Mouse (Mus musculus): ENCODE results near the gene Fkbp5. TPM values are rescaled to one million over a fixed set of nuclear protein-coding genes. Genes with fewer than 3 reads are reported as not detected.

Gene Fkbp5
- polyA plus RNA-seq, 1 experiment from 2014 or later = 32.6 TPM

GRCm38 (mm10) chr17:28511616-28512541 is 5.4 kb downstream of the Fkbp5 start:
- 29% methylated on average over 9 of the region's 9 CpGs for WGBS
- Histone ChIP-seq H3K4me1 (peaks cover 31% of the 10 kb centered on the region), H3K9me3 (replicated peaks) (no peaks in the 10 kb centered on the region), H3K4me3 (no peak overlapping the region), H3K4me2 (replicated peaks) (peak overlapping the region; percentile 44; the same call in 1 of the 2 replicates), H3K27me3 (peaks cover 22% of the 10 kb centered on the region), H3K27ac (no peak overlapping the region), H3K9ac (no peak overlapping the region), H3K36me3 (no peaks in the 10 kb centered on the region)
- ATAC-seq (ENCODE audit: low FRiP score) = no peak

- H3K4me2 ChIP-seq (replicated peaks) = peak overlapping the region; percentile 44
- H3K27ac ChIP-seq = no peak overlapping the region
- no peak for ATAC-seq (ENCODE audit: low FRiP score)
- 6% methylated on average over 27 of the region's 28 CpGs for WGBS
- no peak overlapping the region for H3K4me3 ChIP-seq
- peaks cover 15% of the 10 kb centered on the region for H3K27me3 ChIP-seq
- no peaks in the 10 kb centered on the region for H3K36me3 ChIP-seq
- H3K9me3 ChIP-seq (replicated peaks) = no peaks in the 10 kb centered on the region
- peaks cover 29% of the 10 kb centered on the region for H3K4me1 ChIP-seq
- H3K9ac ChIP-seq = peak overlapping the region; percentile 49; the same call in 1 of the 2 replicates
Observed at GRCm38 (mm10) chr17:28510445-28511342, 6.6 kb downstream of the Fkbp5 start.

- no peaks in the 10 kb centered on the region for H3K36me3 ChIP-seq
- 24% methylated on average over 5 of the region's 5 CpGs for WGBS
- H3K9ac ChIP-seq = no peak overlapping the region
- H3K4me3 ChIP-seq = no peak overlapping the region
- peaks cover 19% of the 10 kb centered on the region for H3K4me1 ChIP-seq
- H3K27ac ChIP-seq = no peak overlapping the region
- no peak overlapping the region for H3K4me2 ChIP-seq (replicated peaks)
- no peaks in the 10 kb centered on the region for H3K9me3 ChIP-seq (replicated peaks)
- ATAC-seq (ENCODE audit: low FRiP score) = no peak
- H3K27me3 ChIP-seq = peaks cover 10% of the 10 kb centered on the region; the same call in 1 of the 2 replicates
Observed at GRCm38 (mm10) chr17:28507496-28507895, 9.8 kb downstream of the Fkbp5 start.

- WGBS = 22% methylated on average over 5 of the region's 5 CpGs
- H3K9me3 ChIP-seq (replicated peaks) = no peaks in the 10 kb centered on the region
- no peak overlapping the region for H3K27ac ChIP-seq
- peaks cover 19% of the 10 kb centered on the region for H3K4me1 ChIP-seq
- peaks cover 10% of the 10 kb centered on the region; the same call in 1 of the 2 replicates for H3K27me3 ChIP-seq
- H3K4me3 ChIP-seq = no peak overlapping the region
- H3K9ac ChIP-seq = no peak overlapping the region
- no peak overlapping the region for H3K4me2 ChIP-seq (replicated peaks)
- H3K36me3 ChIP-seq = no peaks in the 10 kb centered on the region
- no peak for ATAC-seq (ENCODE audit: low FRiP score)
Observed at GRCm38 (mm10) chr17:28506895-28507294, 10.4 kb downstream of the Fkbp5 start.

DNA sequence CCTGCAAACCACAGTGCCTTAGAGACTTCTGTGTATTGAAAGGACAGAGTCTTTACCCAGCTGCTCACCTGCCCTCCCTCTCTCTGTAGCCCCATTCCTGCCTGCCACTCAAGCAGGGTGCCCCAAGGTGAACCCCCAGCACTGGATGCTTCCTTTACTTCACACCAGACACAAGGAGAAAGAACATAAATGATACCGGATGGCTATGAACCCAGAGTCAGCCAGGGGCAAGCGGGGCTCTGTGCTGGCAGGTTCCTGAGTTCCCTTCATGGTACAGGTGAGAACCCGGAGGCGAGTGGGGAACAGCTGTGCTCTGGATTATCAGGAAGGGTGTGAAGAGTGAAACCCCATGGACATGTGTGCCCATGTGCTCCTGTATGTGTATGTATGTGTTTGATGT is 11.7 kb downstream of the Fkbp5 start:
- H3K27ac ChIP-seq = no peak overlapping the region
- no peaks in the 10 kb centered on the region for H3K9me3 ChIP-seq (replicated peaks)
- H3K36me3 ChIP-seq = no peaks in the 10 kb centered on the region
- peaks cover 7% of the 10 kb centered on the region for H3K4me1 ChIP-seq
- ATAC-seq (ENCODE audit: low FRiP score) = no peak
- H3K4me2 ChIP-seq (replicated peaks) = no peak overlapping the region
- no peak overlapping the region for H3K4me3 ChIP-seq
- WGBS = 96% methylated on average over 4 of the region's 4 CpGs
- 0 out of 2 replicates have a peak, but pooled peaks cover 5% of the 10 kb centered on the region for H3K27me3 ChIP-seq
- no peak overlapping the region for H3K9ac ChIP-seq

- no peak for ATAC-seq (ENCODE audit: low FRiP score)
- H3K36me3 ChIP-seq = no peaks in the 10 kb centered on the region
- H3K4me2 ChIP-seq (replicated peaks) = no peak overlapping the region
- H3K27me3 ChIP-seq = no peaks in the 10 kb centered on the region
- no peak overlapping the region for H3K4me3 ChIP-seq
- H3K27ac ChIP-seq = no peak overlapping the region
- 74% methylated on average over 6 of the region's 6 CpGs for WGBS
- no peak overlapping the region for H3K9ac ChIP-seq
- no peaks in the 10 kb centered on the region for H3K9me3 ChIP-seq (replicated peaks)
- H3K4me1 ChIP-seq = peaks cover 4% of the 10 kb centered on the region; the same call in 1 of the 2 replicates
Observed at GRCm38 (mm10) chr17:28504182-28504581, 13.1 kb downstream of the Fkbp5 start.

- H3K36me3 ChIP-seq = no peaks in the 10 kb centered on the region
- H3K4me1 ChIP-seq = 0 out of 2 replicates have a peak, but pooled peaks cover under 1% of the 10 kb centered on the region
- H3K27ac ChIP-seq = no peak overlapping the region
- no peak overlapping the region for H3K4me3 ChIP-seq
- no peaks in the 10 kb centered on the region for H3K27me3 ChIP-seq
- WGBS = 69% methylated on average over 7 of the region's 7 CpGs
- H3K9me3 ChIP-seq (replicated peaks) = no peaks in the 10 kb centered on the region
- no peak for ATAC-seq (ENCODE audit: low FRiP score)
- H3K4me2 ChIP-seq (replicated peaks) = no peak overlapping the region
- H3K9ac ChIP-seq = no peak overlapping the region
Observed at GRCm38 (mm10) chr17:28502196-28502821, 15.0 kb downstream of the Fkbp5 start.

DNA sequence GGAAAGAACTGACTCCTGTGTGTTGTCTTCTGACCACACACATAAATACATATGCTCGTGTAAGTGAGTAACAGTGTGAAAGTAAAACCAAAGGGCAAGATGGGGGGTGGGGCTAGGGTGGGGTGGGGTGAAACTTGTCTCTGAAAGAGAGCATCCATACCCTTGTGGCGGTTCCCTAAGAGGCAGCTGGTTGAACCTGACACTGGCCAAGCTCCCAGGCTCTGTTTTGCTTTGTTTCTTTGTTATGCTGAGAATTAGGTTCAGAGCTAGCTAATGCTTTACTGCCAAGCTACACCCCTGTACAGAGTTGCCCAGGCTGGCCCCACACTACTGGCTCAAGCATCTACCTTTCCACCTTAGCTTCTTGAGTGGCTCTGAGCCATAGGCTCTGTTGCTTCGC is 16.9 kb downstream of the Fkbp5 start:
- Histone ChIP-seq H3K4me3 (no peak overlapping the region), H3K27ac (no peak overlapping the region), H3K36me3 (no peaks in the 10 kb centered on the region), H3K27me3 (no peaks in the 10 kb centered on the region), H3K4me2 (replicated peaks) (no peak overlapping the region), H3K4me1 (no peaks in the 10 kb centered on the region), H3K9me3 (replicated peaks) (no peaks in the 10 kb centered on the region), H3K9ac (no peak overlapping the region)
- 86% methylated on average over 3 of the region's 3 CpGs for WGBS
- no peak for ATAC-seq (ENCODE audit: low FRiP score)

DNA sequence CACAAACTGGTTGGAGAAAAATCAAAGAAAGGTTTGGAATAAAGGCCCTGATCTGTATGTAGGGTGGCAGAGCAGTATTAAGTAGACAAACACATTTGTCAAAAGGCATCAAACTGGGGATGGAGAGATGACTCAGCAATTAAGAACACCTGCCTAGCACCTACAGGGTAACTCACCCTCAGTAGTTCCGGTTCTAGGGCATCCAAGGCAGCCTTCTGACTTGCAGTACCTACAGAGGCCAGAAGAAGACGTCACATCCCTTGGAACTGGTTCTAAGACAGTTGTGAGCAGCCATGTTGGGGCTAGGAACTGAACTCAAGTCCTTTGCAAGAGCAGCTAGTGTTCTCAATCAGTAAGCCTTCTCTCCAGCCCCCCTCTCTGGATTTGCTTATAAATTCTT is 18.1 kb downstream of the Fkbp5 start:
- Histone ChIP-seq H3K4me2 (replicated peaks) (no peak overlapping the region), H3K4me3 (no peak overlapping the region), H3K27me3 (no peaks in the 10 kb centered on the region), H3K36me3 (no peaks in the 10 kb centered on the region), H3K4me1 (no peaks in the 10 kb centered on the region), H3K27ac (no peak overlapping the region), H3K9me3 (replicated peaks) (no peaks in the 10 kb centered on the region), H3K9ac (no peak overlapping the region)
- 71% methylated on average over 2 of the region's 2 CpGs for WGBS
- no peak for ATAC-seq (ENCODE audit: low FRiP score)

DNA sequence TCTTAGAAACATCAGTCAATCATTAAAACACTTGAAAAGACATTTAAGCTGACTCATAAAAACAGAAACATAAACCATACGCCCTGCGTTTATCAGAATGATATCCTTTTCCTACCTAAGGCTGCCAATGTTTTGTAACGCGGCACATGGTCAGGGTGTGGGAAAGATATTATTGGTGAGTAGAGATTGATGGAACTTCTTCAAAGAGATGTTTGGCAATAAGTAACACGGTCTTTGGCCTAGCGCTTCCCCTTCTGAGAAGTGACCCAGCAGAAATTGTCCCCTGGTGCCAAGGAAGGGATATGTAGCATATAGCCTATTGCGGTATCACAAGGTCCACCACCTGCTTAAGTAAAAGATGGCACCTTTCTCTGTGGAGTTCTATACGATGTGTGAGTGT is 21.5 kb downstream of the Fkbp5 start:
- Histone ChIP-seq H3K9ac (no peak overlapping the region), H3K4me2 (replicated peaks) (no peak overlapping the region), H3K4me1 (peaks cover 7% of the 10 kb centered on the region; the same call in 1 of the 2 replicates), H3K27ac (no peak overlapping the region), H3K27me3 (no peaks in the 10 kb centered on the region), H3K4me3 (no peak overlapping the region), H3K36me3 (no peaks in the 10 kb centered on the region), H3K9me3 (replicated peaks) (no peaks in the 10 kb centered on the region)
- 91% methylated on average over 8 of the region's 8 CpGs for WGBS
- no peak for ATAC-seq (ENCODE audit: low FRiP score)

- Histone ChIP-seq H3K9ac (no peak overlapping the region), H3K4me1 (peaks cover 10% of the 10 kb centered on the region; the same call in 1 of the 2 replicates), H3K4me3 (no peak overlapping the region), H3K9me3 (replicated peaks) (no peaks in the 10 kb centered on the region), H3K27me3 (no peaks in the 10 kb centered on the region), H3K36me3 (no peaks in the 10 kb centered on the region), H3K27ac (no peak overlapping the region), H3K4me2 (replicated peaks) (no peak overlapping the region)
- ATAC-seq (ENCODE audit: low FRiP score) = no peak
- whole genome bisulfite sequencing = 64% methylated on average over 14 of the region's 14 CpGs
Observed at GRCm38 (mm10) chr17:28491035-28491770, 26.1 kb downstream of the Fkbp5 start.
